Mouse (Mus musculus) liver, embryonic 14.5 days (tissue): ENCODE measurements around the gene Hacl1.

Experiments used
- CTCF ChIP-seq: IDR thresholded peaks from 2 replicates; pipeline ENCODE4 v1.5.1; 2016; ENCODE audit warnings: antibody characterized with exemption, low read depth, control low read depth
- EP300 ChIP-seq: IDR thresholded peaks from 2 replicates; pipeline ENCODE4 v1.6.1; 2016; ENCODE audit warnings: antibody characterized with exemption, low read depth

GRCm38 (mm10) chr14:31617997-31618396 lies 23.1 kb downstream of the Hacl1 start:
- TF ChIP-seq CTCF: no peak
- TF ChIP-seq EP300: no peak
